Mouse (Mus musculus) cerebellum, adult (tissue): ENCODE results near the gene C330021F23Rik.
"Not testable (repeated sequence)": the region's sequence is repeated elsewhere in the genome, so short reads cannot be mapped to it uniquely, and the experiment has no call there.

Experiments
- ATAC-seq: cut with Nextera tagmentation; 2 replicates; pipeline ENCODE4 v1.9.2; 2017; ENCODE audit warnings: mild to moderate bottlenecking, moderate library complexity, mixed read lengths; ENCODE audit not compliant: insufficient number of reproducible peaks, low FRiP score, low TSS enrichment

The C330021F23Rik gene

GRCm38 (mm10) chr8:3567641-3568371 is at the start of gene C330021F23Rik:
Gene C330021F23Rik (plus strand): TSS chr8:3567990.
- ATAC-seq = no peak

GRCm38 (mm10) chr8:3522007-3522697 is 45.6 kb upstream of the C330021F23Rik start:
- no peak for ATAC-seq

DNA sequence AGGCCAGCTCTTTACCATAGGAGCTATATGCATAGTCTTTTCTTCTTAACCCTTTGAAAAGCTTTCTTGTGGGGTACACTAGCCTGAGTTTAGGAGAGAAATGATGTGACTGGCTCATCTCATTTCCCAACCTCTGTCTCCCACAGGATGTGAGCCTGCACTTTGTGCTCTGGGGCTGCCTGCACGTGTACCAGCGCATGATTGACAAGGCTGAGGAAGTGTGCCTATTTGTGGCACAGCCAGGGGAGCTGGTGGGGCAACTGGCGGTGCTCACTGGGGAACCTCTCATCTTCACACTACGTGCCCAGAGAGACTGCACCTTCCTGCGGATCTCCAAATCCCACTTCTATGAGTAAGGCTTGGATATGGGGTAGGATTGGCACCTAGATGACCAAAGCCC is 37.0 kb upstream of the C330021F23Rik start:
- no peak for ATAC-seq

- ATAC-seq = no peak
Observed at GRCm38 (mm10) chr8:3531936-3532335, 35.9 kb upstream of the C330021F23Rik start.

- no peak for ATAC-seq
Observed at GRCm38 (mm10) chr8:3536053-3536841, 31.5 kb upstream of the C330021F23Rik start.

DNA sequence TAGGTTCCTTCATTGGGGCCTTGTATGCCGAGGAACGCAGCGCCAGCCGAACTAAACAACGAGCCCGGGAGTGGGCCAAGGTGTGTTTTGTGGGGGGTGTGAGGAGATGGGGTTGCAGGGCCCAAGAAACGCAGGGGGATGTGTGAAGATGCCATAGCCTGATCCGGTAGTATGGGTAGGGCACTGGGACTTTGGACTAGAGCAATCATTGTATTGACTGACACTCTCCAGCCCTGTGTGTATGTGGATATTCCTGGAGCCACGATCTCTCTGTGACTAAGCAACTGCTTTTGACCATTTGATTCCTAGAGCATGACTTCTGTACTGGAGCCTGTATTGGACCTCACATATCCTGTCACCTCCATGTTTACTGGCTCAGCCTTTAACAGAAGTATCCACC is 30.9 kb upstream of the C330021F23Rik start:
- no peak for ATAC-seq

- ATAC-seq = no peak
Observed at GRCm38 (mm10) chr8:3537666-3538065, 30.1 kb upstream of the C330021F23Rik start.

- ATAC-seq = no peak
Observed at GRCm38 (mm10) chr8:3539146-3539545, 28.6 kb upstream of the C330021F23Rik start.

DNA sequence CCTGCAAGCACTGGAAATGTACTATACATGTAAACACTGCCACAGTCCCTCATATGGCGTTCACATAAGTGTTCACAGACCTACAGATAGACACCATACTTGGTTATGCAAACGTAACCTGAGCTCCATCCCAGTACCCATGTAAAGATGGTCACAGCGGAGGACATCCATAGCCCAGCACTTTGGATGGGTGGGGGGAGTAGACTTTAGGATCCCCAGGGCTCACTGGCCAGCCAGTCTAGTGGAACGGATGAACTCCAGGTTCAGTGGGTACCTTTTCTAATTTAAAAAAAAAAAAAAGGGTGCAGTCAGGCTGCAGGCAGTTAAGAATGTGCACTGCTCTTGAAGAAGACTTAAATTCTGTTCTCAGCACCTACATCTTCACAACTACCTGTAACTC is 27.7 kb upstream of the C330021F23Rik start:
- no peak for ATAC-seq

GRCm38 (mm10) chr8:3546511-3546910 is 21.3 kb upstream of the C330021F23Rik start:
- no peak for ATAC-seq

GRCm38 (mm10) chr8:3552240-3552639 is 15.6 kb upstream of the C330021F23Rik start:
- ATAC-seq = no peak

GRCm38 (mm10) chr8:3556114-3556513 is 11.7 kb upstream of the C330021F23Rik start:
- 0 out of 2 replicates have a peak, but pooled peaks have one; percentile 66 for ATAC-seq

DNA sequence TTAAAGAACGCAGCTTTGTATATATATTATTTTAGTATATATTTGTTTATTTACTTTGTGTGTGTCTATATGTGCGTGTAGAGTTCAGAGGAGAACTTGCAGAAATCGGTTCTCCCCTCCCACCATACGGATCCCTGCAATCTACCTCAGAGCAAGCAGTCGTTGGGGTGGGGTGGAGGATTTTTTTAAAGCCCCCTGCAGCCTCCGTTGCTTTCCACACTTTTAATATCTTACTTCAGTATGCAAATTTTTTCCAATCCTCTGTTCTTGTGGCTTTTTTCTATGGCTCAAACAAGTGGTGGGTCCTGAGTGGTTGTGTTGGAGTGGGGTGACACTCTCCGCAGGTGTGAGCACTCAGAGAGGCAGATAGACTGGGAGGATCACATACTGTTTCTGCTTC is 588 bp downstream of the C330021F23Rik start:
- no peak for ATAC-seq

- no peak for ATAC-seq
Observed at GRCm38 (mm10) chr8:3569784-3570183, 2.0 kb downstream of the C330021F23Rik start.

GRCm38 (mm10) chr8:3574546-3574945 is 6.8 kb downstream of the C330021F23Rik start:
- no peak for ATAC-seq

DNA sequence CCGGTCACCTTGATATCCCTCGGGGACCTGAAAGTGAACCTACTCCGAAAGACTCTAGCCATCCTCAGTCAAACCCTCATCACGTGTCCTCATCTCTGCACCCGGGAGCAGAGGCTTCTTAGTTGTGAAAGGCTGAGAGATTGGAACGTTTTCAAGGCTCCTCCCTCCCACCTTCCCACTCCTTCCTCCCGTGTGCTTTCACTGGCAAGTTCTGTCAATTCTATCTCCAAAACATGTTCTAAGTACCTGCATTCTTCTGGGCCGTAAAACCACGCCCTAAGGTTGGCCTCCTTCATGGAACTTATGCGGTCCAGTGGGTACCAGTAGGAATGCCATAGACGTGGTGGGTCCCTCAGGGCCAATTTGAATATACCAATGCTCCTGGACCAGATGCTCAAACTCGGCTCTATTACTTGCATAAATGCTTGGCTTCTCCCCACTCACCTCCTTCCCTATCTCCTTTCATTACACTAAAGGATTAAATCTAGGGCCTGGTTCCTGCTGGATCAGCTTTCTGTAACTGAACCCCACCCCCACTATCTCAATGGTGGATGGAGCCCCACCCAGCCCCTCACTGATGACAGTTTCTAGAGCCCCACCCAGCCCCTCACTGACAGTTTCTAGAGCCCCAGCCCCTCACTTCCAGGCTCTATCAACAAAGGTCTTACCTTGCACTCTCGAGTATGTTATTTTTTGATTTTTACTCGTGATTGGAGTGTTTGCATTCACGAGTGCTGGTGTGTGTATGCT is 8.6 kb downstream of the C330021F23Rik start:
- no peak for ATAC-seq

GRCm38 (mm10) chr8:3579390-3580364 is 11.9 kb downstream of the C330021F23Rik start:
- ATAC-seq = no peak

- ATAC-seq = not testable (repeated sequence)
Observed at GRCm38 (mm10) chr8:3581961-3582360, 14.2 kb downstream of the C330021F23Rik start.

GRCm38 (mm10) chr8:3586452-3586851 is 18.7 kb downstream of the C330021F23Rik start:
- no peak for ATAC-seq
